Mouse (Mus musculus) heart, embryonic 14.5 days (tissue): Measurements from ENCODE around the gene Pld1. TPM values are rescaled to one million over a fixed set of nuclear protein-coding genes. Genes with fewer than 3 reads are reported as not detected.
"Not testable (repeated sequence)": the region's sequence is repeated elsewhere in the genome, so short reads cannot be mapped to it uniquely, and the experiment has no call there.

Experiments used
- ATAC-seq: fragments of 200-750 bp; cut with Nextera tagmentation; 2 replicates; pipeline ENCODE4 v1.8.0; 2017; ENCODE audit warnings: low read depth, moderate TSS enrichment; ENCODE audit not compliant: insufficient number of reproducible peaks, insufficient read depth, low FRiP score
- H3K27ac ChIP-seq, 2 experiments: fragments of 200-500 bp in 1 of 2; fragments of 300-500 bp in 1 of 2; sonication (generic) in 1 of 2; replicated peaks in 1 of 2; 2 replicates each; pipeline ENCODE4 v1.5.1; 2012 to 2014; ENCODE audit warnings: low read depth in 2 of 2, low read length in 2 of 2, control low read depth in 1 of 2, mild to moderate bottlenecking in 1 of 2, mixed read lengths in 1 of 2; ENCODE audit not compliant: control insufficient read depth in 1 of 2, insufficient read depth in 1 of 2
- H3K27me3 ChIP-seq: fragments of 300-500 bp; sonication (generic); 2 replicates; pipeline ENCODE4 v1.6.1; 2014; ENCODE audit warnings: mild to moderate bottlenecking, low read length, control low read depth; ENCODE audit not compliant: control insufficient read depth, insufficient read depth
- H3K36me3 ChIP-seq: fragments of 300-500 bp; sonication (generic); 2 replicates; pipeline ENCODE4 v1.6.1; 2014; ENCODE audit warnings: mild to moderate bottlenecking, control low read depth, low read length, mixed read lengths; ENCODE audit not compliant: control insufficient read depth, insufficient read depth
- H3K4me1 ChIP-seq, 2 experiments: fragments of 200-500 bp in 1 of 2; fragments of 300-500 bp in 1 of 2; sonication (generic) in 1 of 2; 2 replicates each; pipeline ENCODE4 v1.6.1; 2012 to 2014; ENCODE audit warnings: low read length in 2 of 2, control low read depth in 1 of 2, mixed read lengths in 1 of 2; ENCODE audit not compliant: control insufficient read depth in 2 of 2, insufficient read depth in 2 of 2
- H3K4me2 ChIP-seq: fragments of 300-500 bp; sonication (generic); 2 replicates; pipeline ENCODE4 v1.6.1; 2014; ENCODE audit warnings: mild to moderate bottlenecking, low read length
- H3K4me3 ChIP-seq, 2 experiments: fragments of 200-500 bp in 1 of 2; fragments of 300-500 bp in 1 of 2; sonication (generic) in 1 of 2; 2 replicates each; pipeline ENCODE4 v1.5.1; 2012 to 2014; ENCODE audit warnings: low read length in 2 of 2, mild to moderate bottlenecking in 2 of 2, control low read depth in 1 of 2, low read depth in 1 of 2, moderate library complexity in 1 of 2; ENCODE audit not compliant: control insufficient read depth in 1 of 2, insufficient read depth in 1 of 2
- H3K9ac ChIP-seq: fragments of 300-500 bp; sonication (generic); 2 replicates; pipeline ENCODE4 v1.6.1; 2014; ENCODE audit warnings: mild to moderate bottlenecking, low read length
- H3K9me3 ChIP-seq: fragments of 300-500 bp; sonication (generic); 2 replicates; pipeline ENCODE4 v1.6.1; 2016; ENCODE audit warnings: low read length, control low read depth; ENCODE audit not compliant: control insufficient read depth
- WGBS: fragments of 180-500 bp; shearing (Covaris S2); extraction: QIAGEN DNeasy Blood & Tissue Kit; methylation state at CpG from one replicate; pipeline ENCODE4 v1.1.7; 2014; 5-methylcytosine and 5-hydroxymethylcytosine counted together
- polyA plus RNA-seq: library from polyadenylated mRNA; unstranded; fragments of >200 nt; fragmentation: Nextera tagmentation; extraction: Ambion mirVana; gene quantifications from 2 replicates; pipeline ENCODE4 v1.2.1, GENCODE M21; 2014

Pld1 gene
- polyA plus RNA-seq, 1 experiment from 2014 or later, result 9.0 TPM

DNA sequence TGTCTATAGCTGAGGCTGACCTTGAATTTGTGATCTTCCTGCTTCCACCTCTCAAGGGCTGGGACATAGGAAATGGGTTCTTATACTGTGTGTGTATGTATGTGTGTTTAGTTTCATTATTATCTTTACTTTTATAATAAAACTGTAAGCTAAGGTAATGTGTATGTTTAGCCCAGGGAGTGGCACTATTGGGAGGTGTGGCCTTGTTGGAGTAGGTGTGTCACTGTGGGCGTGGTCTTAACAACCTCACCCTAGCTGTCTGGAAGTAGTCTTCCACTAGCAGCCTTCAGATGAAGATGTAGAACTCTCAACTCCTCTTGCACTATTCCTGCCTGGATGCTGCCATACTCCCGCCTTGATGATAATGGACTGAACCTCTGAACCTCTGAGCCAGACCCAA lies 6.9 kb downstream of the Pld1 start:
- WGBS, result 68% methylated on average over 2 of the region's 2 CpGs
- H3K27ac ChIP-seq, H3K4me2 ChIP-seq, H3K4me1 ChIP-seq, H3K4me3 ChIP-seq, ATAC-seq, H3K27me3 ChIP-seq, H3K9ac ChIP-seq, H3K9me3 ChIP-seq, H3K36me3 ChIP-seq: not testable (repeated sequence)

DNA sequence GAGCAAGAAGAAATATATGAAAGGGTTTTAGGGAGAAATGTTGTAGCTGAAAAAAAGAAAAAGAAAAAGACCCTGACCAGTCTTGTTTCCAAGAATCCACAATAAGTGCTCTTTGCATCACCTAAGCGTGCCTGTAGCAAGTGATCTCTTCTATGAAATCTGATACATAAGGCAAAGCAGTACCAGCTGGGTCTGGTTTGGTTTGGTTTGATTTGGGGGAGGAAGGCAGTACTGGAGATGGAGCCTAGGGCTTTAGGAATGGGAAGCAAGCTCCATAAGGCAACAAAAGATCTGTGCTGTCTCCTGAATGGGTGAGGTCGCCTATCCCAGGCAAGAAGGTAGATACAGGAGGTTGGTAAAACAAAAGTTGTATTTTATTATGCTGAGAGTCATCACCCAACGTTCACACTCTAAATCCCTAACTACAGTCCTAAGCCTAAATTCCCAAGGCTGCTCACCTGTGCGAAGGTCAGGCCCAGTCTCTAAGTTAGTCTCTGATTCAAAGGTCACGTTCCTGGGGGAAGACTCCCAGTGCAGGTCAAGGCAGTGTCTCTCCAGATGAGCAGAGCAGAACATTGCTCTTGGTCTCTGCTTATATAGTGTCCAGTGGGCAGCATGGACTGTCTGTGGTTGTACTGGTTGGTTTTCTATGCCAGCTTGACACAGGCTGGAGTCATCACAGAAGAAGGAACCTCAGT lies 10.8 kb downstream of the Pld1 start:
- Histone ChIP-seq H3K4me3 (no peak overlapping the region), H3K9ac (no peak overlapping the region), H3K27ac (no peak overlapping the region), H3K27me3 (no peaks in the 10 kb centered on the region), H3K9me3 (no peaks in the 10 kb centered on the region), H3K36me3 (peaks cover 7% of the 10 kb centered on the region; the same call in 1 of the 2 replicates), H3K4me1 (no peaks in the 10 kb centered on the region), H3K4me2 (no peak overlapping the region)
- no peak for ATAC-seq
- WGBS, result 82% methylated on average over 5 of the region's 5 CpGs

DNA sequence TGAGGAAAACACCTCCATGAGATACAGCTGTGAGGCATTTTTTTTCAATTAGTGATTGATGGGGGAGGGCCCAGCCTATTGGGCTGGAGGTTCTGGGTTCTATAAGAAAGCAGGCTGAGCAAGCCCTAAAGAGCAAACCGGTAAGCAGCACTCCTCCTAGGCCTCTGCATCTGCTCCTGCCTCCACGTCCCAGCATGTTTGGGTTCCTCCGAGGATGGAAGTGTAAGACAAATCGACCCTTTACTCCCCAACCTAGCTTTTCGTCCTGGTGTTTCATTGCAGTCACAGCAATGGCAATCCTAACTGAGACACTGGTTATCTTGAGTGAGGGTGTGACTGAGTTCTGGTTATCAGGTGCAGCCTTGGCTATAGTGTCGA lies 11.4 kb downstream of the Pld1 start:
- H3K27ac ChIP-seq, result no peak overlapping the region
- H3K36me3 ChIP-seq, result peaks cover 7% of the 10 kb centered on the region; the same call in 1 of the 2 replicates
- H3K9me3 ChIP-seq, result no peaks in the 10 kb centered on the region
- no peaks in the 10 kb centered on the region for H3K4me1 ChIP-seq
- H3K4me3 ChIP-seq, result no peak overlapping the region
- WGBS, result 75% methylated on average over 6 of the region's 6 CpGs
- H3K9ac ChIP-seq, result no peak overlapping the region
- ATAC-seq, result no peak
- no peak overlapping the region for H3K4me2 ChIP-seq
- no peaks in the 10 kb centered on the region for H3K27me3 ChIP-seq

DNA sequence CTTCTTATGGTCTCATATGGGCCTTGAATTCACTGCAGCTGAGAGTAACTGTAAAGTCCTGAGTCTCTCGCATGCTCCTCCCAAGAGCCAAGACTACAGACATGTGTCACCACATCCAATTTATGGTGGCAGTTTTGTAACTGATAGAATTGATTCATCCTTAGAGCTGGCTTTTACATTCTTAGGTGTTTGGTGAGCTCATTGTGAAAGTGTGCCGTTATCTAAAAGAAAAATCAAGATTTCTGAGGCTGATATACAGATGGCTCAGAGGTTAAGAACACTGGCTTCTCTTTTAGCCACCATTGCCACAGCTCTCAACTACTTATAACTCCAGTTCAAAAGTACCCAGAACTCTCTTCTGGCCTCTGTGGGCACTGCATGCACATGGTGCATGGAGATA lies 12.2 kb downstream of the Pld1 start:
- H3K4me2 ChIP-seq, result no peak overlapping the region
- ATAC-seq, result no peak
- no peak overlapping the region for H3K27ac ChIP-seq
- WGBS, result 80% methylated on average over 2 of the region's 2 CpGs
- no peaks in the 10 kb centered on the region for H3K4me1 ChIP-seq
- H3K27me3 ChIP-seq, result no peaks in the 10 kb centered on the region
- no peak overlapping the region for H3K9ac ChIP-seq
- H3K4me3 ChIP-seq, result no peak overlapping the region
- H3K9me3 ChIP-seq, result no peaks in the 10 kb centered on the region
- H3K36me3 ChIP-seq, result peaks cover 7% of the 10 kb centered on the region; the same call in 1 of the 2 replicates

DNA sequence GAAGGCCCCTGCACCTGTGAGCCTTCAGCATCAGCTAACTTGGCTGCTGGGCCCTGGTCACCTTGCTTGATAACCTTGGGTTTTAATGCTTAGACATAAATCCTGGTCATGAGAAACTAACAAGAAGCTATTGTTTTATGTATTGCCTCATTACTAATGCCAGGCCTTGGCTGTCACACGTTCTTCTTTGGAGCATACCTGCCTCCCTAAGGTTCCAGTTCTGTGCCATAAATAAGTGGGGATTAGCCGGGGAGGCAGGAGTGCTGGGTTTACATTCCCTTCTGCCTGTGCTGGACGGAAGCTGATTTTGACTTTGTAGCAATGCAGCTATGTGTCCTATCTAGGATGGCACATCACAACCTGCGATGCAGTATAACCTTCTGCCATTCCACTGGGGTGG lies 13.2 kb downstream of the Pld1 start:
- no peak for ATAC-seq
- Histone ChIP-seq H3K27ac (no peak overlapping the region), H3K27me3 (no peaks in the 10 kb centered on the region), H3K9me3 (no peaks in the 10 kb centered on the region), H3K4me1 (no peaks in the 10 kb centered on the region), H3K36me3 (peaks cover 7% of the 10 kb centered on the region; the same call in 1 of the 2 replicates), H3K4me2 (no peak overlapping the region), H3K9ac (no peak overlapping the region), H3K4me3 (no peak overlapping the region)
- WGBS, result 75% methylated on average over 4 of the region's 4 CpGs

DNA sequence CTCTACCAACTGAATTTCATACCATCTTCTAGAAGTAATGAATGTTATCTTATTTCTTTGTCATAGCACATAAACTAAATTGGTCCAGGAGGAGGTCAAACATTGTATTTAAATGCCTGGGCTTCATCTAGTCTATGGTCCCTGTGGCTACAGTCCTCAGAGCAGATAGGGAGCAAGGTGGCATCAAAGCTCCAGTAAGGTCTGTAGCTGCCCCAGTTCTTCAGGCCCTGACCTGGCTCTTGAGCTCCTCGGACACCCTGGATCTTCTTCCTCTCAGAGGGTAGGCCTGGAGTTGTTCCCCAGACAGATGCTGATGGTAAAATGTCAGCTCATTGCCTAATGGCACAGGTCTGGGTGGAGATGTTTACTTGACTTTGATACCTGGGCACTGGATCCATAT lies 17.5 kb downstream of the Pld1 start:
- Histone ChIP-seq H3K4me1 (no peaks in the 10 kb centered on the region), H3K27ac (no peak overlapping the region), H3K27me3 (no peaks in the 10 kb centered on the region), H3K36me3 (peaks cover 7% of the 10 kb centered on the region; the same call in 1 of the 2 replicates), H3K9ac (no peak overlapping the region), H3K9me3 (no peaks in the 10 kb centered on the region), H3K4me2 (no peak overlapping the region), H3K4me3 (no peak overlapping the region)
- ATAC-seq, result no peak
- WGBS, result 81% methylated on average over 1 of the region's 1 CpGs

DNA sequence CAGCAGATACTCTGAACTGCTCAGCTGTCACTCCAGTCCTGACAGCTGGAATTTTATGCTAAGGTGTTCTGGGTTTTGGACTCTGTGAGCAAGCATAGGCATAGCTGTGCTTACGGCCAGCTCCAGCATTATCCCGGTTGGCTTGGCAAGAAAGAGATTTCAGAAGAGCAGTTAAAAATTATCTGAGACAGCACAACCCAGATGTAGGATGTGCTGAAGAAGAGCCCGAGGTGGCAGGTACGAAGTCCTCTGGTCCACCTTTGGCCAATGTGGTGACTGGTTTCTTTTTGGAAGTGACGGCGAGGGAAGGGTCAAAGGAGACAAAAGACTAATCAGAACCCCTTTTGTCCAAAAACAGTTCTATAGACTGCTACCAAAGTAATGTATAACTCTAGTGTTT lies 20.7 kb downstream of the Pld1 start:
- H3K4me3 ChIP-seq, result no peak overlapping the region
- no peaks in the 10 kb centered on the region for H3K36me3 ChIP-seq
- no peaks in the 10 kb centered on the region; a peak in 1 of 4 replicates for H3K4me1 ChIP-seq
- H3K4me2 ChIP-seq, result no peak overlapping the region
- H3K9me3 ChIP-seq, result no peaks in the 10 kb centered on the region
- no peak overlapping the region for H3K27ac ChIP-seq
- ATAC-seq, result no peak
- WGBS, result 88% methylated on average over 6 of the region's 6 CpGs
- no peak overlapping the region for H3K9ac ChIP-seq
- no peaks in the 10 kb centered on the region for H3K27me3 ChIP-seq

DNA sequence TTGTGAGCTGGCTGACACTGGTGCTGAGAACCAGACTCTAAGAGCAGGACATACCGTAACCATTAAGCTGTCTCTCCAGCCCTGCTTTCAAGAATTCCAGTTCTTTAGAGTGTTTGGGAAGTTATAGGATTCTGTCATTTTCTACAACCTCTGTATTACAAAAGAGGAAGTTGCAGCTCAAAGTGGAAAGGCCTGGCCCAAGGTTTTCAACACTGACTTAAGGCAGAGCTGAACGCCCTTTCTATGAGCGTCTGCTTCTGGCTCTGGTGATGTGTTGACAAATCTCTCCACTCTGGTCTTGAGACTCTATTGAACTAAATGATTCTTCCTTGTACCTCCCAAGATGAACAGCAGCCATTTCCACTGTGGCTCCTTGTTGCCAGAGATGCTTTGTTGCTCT lies 22.7 kb downstream of the Pld1 start:
- ATAC-seq, result no peak
- Histone ChIP-seq H3K4me1 (no peaks in the 10 kb centered on the region; a peak in 1 of 4 replicates), H3K9ac (no peak overlapping the region), H3K27ac (no peak overlapping the region), H3K27me3 (no peaks in the 10 kb centered on the region), H3K4me2 (no peak overlapping the region), H3K36me3 (no peaks in the 10 kb centered on the region), H3K4me3 (no peak overlapping the region), H3K9me3 (no peaks in the 10 kb centered on the region)
- WGBS, result 58% methylated on average over 3 of the region's 3 CpGs
